Mouse (Mus musculus): Measurements from ENCODE around the gene Kifc3. TPM values are rescaled to one million over a fixed set of nuclear protein-coding genes. Genes with fewer than 3 reads are reported as not detected.

Gene Kifc3
- polyA plus RNA-seq, 1 experiment from 2014 or later: 9.3 TPM

DNA sequence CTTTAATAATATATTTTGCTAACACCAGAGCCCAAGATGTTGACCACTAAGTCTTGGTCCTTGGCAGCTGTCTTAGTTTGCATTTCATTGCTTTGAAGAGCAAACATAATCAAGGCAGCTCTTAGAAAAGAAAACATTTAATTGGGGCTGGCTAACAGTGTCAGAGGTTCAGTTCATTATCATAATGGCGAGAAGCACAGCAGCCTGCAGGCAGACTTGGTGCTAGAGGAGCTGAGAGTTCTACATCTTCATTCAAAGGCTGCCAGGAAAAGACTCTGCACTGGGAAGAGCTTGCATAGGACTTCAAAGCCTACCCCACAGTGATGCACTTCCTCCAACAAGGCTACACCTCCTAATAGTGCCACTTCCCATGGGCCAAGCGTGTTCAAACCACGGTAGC lies 45.5 kb downstream of the Kifc3 start:
- peaks cover 4 to 6% of the 10 kb centered on the region in 2 experiments; a peak in 3 of 4 replicates for H3K4me1 ChIP-seq (ENCODE audit: control insufficient read depth in 2 of 2, insufficient read depth in 2 of 2, low read length in 2 of 2)
- H3K4me2 ChIP-seq (ENCODE audit: low read length): no peak overlapping the region
- H3K9ac ChIP-seq (ENCODE audit: low read length): no peak overlapping the region
- no peaks in the 10 kb centered on the region for H3K36me3 ChIP-seq (ENCODE audit: control insufficient read depth, insufficient read depth, low read length)
- WGBS: 71% methylated on average over 3 of the region's 3 CpGs
- no peaks in the 10 kb centered on the region for H3K9me3 ChIP-seq (ENCODE audit: control insufficient read depth, low read length)
- no peaks in the 10 kb centered on the region for H3K27me3 ChIP-seq (ENCODE audit: control insufficient read depth, insufficient read depth, low read length)
- no peak overlapping the region for H3K4me3 ChIP-seq (ENCODE audit: control insufficient read depth in 1 of 2, insufficient read depth in 1 of 2, low read depth in 1 of 2, low read length in 2 of 2)
- no peak overlapping the region for H3K27ac ChIP-seq (replicated peaks in 1 of 2; ENCODE audit: control insufficient read depth in 1 of 2, insufficient read depth in 1 of 2, low read depth in 2 of 2, low read length in 2 of 2)
- no peak for ATAC-seq (ENCODE audit: insufficient number of reproducible peaks, insufficient read depth, low FRiP score, low read depth)

DNA sequence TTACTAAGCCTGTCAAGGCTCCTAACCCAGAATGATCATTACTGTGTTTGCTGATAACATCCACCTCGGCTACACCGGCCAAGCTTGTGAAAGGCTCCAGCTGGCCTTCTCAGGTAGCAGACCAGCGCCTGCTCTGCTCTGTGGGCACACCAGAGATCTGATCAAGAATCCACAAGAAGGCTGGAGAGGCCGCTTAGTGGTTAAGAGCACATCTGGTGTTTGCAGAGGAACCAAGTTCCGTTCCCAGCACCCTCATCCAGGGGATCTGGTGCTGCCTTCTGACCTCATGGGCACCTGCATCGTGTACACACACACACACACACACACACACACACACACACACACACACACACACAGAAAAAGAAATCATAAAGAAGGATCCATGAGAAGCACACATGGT lies 46.5 kb downstream of the Kifc3 start:
- no peak overlapping the region for H3K27ac ChIP-seq (replicated peaks in 1 of 2; ENCODE audit: control insufficient read depth in 1 of 2, insufficient read depth in 1 of 2, low read depth in 2 of 2, low read length in 2 of 2)
- no peaks in the 10 kb centered on the region for H3K9me3 ChIP-seq (ENCODE audit: control insufficient read depth, low read length)
- H3K4me1 ChIP-seq (ENCODE audit: control insufficient read depth in 2 of 2, insufficient read depth in 2 of 2, low read length in 2 of 2): peaks cover 4 to 6% of the 10 kb centered on the region in 2 experiments; a peak in 3 of 4 replicates
- WGBS: 68% methylated on average over 6 of the region's 6 CpGs
- H3K27me3 ChIP-seq (ENCODE audit: control insufficient read depth, insufficient read depth, low read length): no peaks in the 10 kb centered on the region
- ATAC-seq (ENCODE audit: insufficient number of reproducible peaks, insufficient read depth, low FRiP score, low read depth): no peak
- no peaks in the 10 kb centered on the region for H3K36me3 ChIP-seq (ENCODE audit: control insufficient read depth, insufficient read depth, low read length)
- H3K4me2 ChIP-seq (ENCODE audit: low read length): no peak overlapping the region
- no peak overlapping the region for H3K4me3 ChIP-seq (ENCODE audit: control insufficient read depth in 1 of 2, insufficient read depth in 1 of 2, low read depth in 1 of 2, low read length in 2 of 2)
- no peak overlapping the region for H3K9ac ChIP-seq (ENCODE audit: low read length)

DNA sequence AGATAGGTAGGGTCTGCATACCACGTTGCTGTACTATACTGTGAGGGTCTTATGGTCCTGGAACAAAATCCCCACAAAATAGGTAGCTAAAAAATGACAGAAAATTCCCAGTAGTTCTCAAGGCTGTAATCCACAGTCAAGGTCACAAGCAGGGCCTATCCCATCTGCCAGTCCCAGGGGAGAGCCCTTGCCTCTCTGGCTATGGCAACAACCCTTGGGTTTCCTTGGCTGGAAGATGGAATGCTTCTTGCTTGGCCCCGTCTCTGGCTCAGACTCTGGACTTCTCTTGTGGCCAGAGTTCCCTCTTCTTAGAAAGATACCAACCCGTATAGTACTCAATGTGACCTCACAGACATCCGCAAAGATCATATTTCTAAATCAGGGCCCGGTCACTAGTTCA lies 47.3 kb downstream of the Kifc3 start:
- no peaks in the 10 kb centered on the region for H3K9me3 ChIP-seq (ENCODE audit: control insufficient read depth, low read length)
- no peak overlapping the region for H3K27ac ChIP-seq (replicated peaks in 1 of 2; ENCODE audit: control insufficient read depth in 1 of 2, insufficient read depth in 1 of 2, low read depth in 2 of 2, low read length in 2 of 2)
- H3K4me2 ChIP-seq (ENCODE audit: low read length): no peak overlapping the region
- ATAC-seq (ENCODE audit: insufficient number of reproducible peaks, insufficient read depth, low FRiP score, low read depth): no peak
- H3K9ac ChIP-seq (ENCODE audit: low read length): no peak overlapping the region
- H3K4me3 ChIP-seq (ENCODE audit: control insufficient read depth in 1 of 2, insufficient read depth in 1 of 2, low read depth in 1 of 2, low read length in 2 of 2): no peak overlapping the region
- H3K4me1 ChIP-seq (ENCODE audit: control insufficient read depth in 2 of 2, insufficient read depth in 2 of 2, low read length in 2 of 2): peaks cover 4 to 6% of the 10 kb centered on the region in 2 experiments; a peak in 3 of 4 replicates
- WGBS: 83% methylated on average over 5 of the region's 5 CpGs
- H3K27me3 ChIP-seq (ENCODE audit: control insufficient read depth, insufficient read depth, low read length): no peaks in the 10 kb centered on the region
- no peaks in the 10 kb centered on the region for H3K36me3 ChIP-seq (ENCODE audit: control insufficient read depth, insufficient read depth, low read length)

DNA sequence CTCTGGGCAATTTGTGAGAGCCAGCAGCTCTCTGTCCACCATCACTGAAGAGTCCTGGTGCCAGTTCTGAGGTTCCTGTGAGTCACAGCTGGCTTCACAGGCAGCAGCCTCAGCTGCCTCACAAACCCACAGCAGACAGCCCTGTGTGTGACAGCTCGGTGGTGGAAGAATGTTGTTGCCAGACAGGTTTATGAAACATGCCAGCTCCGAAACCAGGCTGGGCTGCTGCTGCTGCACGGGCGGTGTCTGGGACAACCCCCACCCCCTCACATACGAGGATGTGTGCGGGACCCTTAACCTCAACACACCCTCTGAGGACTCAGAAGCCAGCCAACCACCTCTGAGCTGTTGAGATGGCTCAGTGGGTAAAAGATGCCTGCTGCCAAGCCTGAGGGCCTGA lies 48.0 kb downstream of the Kifc3 start:
- H3K4me1 ChIP-seq (ENCODE audit: control insufficient read depth in 2 of 2, insufficient read depth in 2 of 2, low read length in 2 of 2): peaks cover 4 to 6% of the 10 kb centered on the region in 2 experiments; a peak in 3 of 4 replicates
- 50% methylated on average over 6 of the region's 6 CpGs for WGBS
- H3K4me3 ChIP-seq (ENCODE audit: control insufficient read depth in 1 of 2, insufficient read depth in 1 of 2, low read depth in 1 of 2, low read length in 2 of 2): no peak overlapping the region
- H3K27me3 ChIP-seq (ENCODE audit: control insufficient read depth, insufficient read depth, low read length): no peaks in the 10 kb centered on the region
- no peak for ATAC-seq (ENCODE audit: insufficient number of reproducible peaks, insufficient read depth, low FRiP score, low read depth)
- no peaks in the 10 kb centered on the region for H3K9me3 ChIP-seq (ENCODE audit: control insufficient read depth, low read length)
- H3K4me2 ChIP-seq (ENCODE audit: low read length): no peak overlapping the region
- H3K36me3 ChIP-seq (ENCODE audit: control insufficient read depth, insufficient read depth, low read length): no peaks in the 10 kb centered on the region
- H3K9ac ChIP-seq (ENCODE audit: low read length): no peak overlapping the region
- H3K27ac ChIP-seq (replicated peaks in 1 of 2; ENCODE audit: control insufficient read depth in 1 of 2, insufficient read depth in 1 of 2, low read depth in 2 of 2, low read length in 2 of 2): no peak overlapping the region

DNA sequence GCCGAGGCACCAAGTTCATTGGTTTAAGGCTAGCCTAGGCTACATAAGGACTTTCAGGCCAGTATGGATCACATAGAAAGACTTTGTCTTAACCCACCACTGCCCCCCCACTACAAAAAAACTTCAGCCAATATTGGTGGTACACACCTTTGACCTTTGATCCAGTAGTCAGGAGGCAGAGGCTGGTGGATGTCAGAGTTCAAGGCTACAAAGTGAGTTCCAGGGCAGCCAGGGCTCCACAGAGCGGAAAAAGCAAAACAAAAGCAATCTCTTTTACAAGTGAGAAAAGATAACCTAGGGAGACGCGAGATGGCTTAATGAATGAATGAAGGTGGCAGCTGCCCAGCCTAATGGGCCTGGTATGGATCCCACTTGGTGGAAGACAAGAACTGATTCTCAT lies 48.6 kb downstream of the Kifc3 start:
- H3K4me1 ChIP-seq (ENCODE audit: control insufficient read depth in 2 of 2, insufficient read depth in 2 of 2, low read length in 2 of 2): peaks cover 4 to 6% of the 10 kb centered on the region in 2 experiments; a peak in 3 of 4 replicates
- ATAC-seq (ENCODE audit: insufficient number of reproducible peaks, insufficient read depth, low FRiP score, low read depth): no peak
- H3K9ac ChIP-seq (ENCODE audit: low read length): no peak overlapping the region
- no peak overlapping the region for H3K4me3 ChIP-seq (ENCODE audit: control insufficient read depth in 1 of 2, insufficient read depth in 1 of 2, low read depth in 1 of 2, low read length in 2 of 2)
- WGBS: 61% methylated on average over 4 of the region's 4 CpGs
- no peaks in the 10 kb centered on the region for H3K9me3 ChIP-seq (ENCODE audit: control insufficient read depth, low read length)
- no peak overlapping the region for H3K27ac ChIP-seq (replicated peaks in 1 of 2; ENCODE audit: control insufficient read depth in 1 of 2, insufficient read depth in 1 of 2, low read depth in 2 of 2, low read length in 2 of 2)
- H3K4me2 ChIP-seq (ENCODE audit: low read length): no peak overlapping the region
- H3K27me3 ChIP-seq (ENCODE audit: control insufficient read depth, insufficient read depth, low read length): no peaks in the 10 kb centered on the region
- H3K36me3 ChIP-seq (ENCODE audit: control insufficient read depth, insufficient read depth, low read length): no peaks in the 10 kb centered on the region

DNA sequence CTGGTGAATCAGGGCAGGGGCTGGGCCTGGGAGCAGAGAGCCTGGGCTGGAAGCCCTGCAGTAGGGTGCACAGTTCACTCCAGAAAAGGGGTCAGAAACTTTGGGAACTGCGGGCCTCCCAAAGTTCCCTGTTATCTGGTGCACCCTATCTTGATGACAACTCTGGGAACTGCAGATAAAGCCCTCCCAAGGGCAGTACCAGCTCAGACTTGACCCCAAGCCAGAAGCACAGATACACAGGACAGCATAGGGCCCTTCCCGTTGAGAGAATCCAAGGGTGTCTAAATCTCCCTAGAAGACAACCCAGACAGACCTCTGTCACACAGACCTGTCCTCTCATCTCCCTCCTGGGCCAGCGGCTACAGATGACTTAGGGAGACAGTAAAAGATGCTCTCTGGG lies 52.0 kb downstream of the Kifc3 start:
- Histone ChIP-seq H3K27me3 (ENCODE audit: control insufficient read depth, insufficient read depth, low read length) (no peaks in the 10 kb centered on the region), H3K27ac (replicated peaks in 1 of 2; ENCODE audit: control insufficient read depth in 1 of 2, insufficient read depth in 1 of 2, low read depth in 2 of 2, low read length in 2 of 2) (no peak overlapping the region), H3K9ac (ENCODE audit: low read length) (no peak overlapping the region), H3K4me3 (ENCODE audit: control insufficient read depth in 1 of 2, insufficient read depth in 1 of 2, low read depth in 1 of 2, low read length in 2 of 2) (no peak overlapping the region), H3K4me1 (ENCODE audit: control insufficient read depth in 2 of 2, insufficient read depth in 2 of 2, low read length in 2 of 2) (peaks cover 4 to 9% of the 10 kb centered on the region in 2 experiments; a peak in 3 of 4 replicates), H3K36me3 (ENCODE audit: control insufficient read depth, insufficient read depth, low read length) (no peaks in the 10 kb centered on the region), H3K4me2 (ENCODE audit: low read length) (no peak overlapping the region), H3K9me3 (ENCODE audit: control insufficient read depth, low read length) (no peaks in the 10 kb centered on the region)
- ATAC-seq (ENCODE audit: insufficient number of reproducible peaks, insufficient read depth, low FRiP score, low read depth): no peak
- 59% methylated on average over 3 of the region's 3 CpGs for WGBS

DNA sequence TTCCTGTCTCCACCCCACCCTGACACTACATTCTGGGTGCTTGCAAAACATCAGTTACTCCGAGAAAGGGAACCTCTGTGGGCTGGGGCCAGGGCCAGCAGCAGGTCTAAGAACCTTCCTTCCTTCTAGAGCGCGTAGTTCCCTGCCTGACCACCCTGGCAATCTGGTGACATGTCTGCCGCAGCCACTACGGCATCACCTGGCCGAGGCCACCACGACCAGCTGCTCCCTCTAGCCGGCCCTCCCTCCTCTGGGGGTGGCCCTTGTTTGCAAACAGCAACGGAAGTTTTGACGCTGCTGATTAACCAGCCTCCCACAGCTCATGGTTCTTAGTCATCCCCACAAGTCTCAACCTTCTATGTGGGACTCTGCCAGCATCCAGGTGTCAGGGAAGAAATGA lies 53.2 kb downstream of the Kifc3 start:
- no peak overlapping the region for H3K4me3 ChIP-seq (ENCODE audit: control insufficient read depth in 1 of 2, insufficient read depth in 1 of 2, low read depth in 1 of 2, low read length in 2 of 2)
- H3K4me1 ChIP-seq (ENCODE audit: control insufficient read depth in 2 of 2, insufficient read depth in 2 of 2, low read length in 2 of 2): peaks cover 3 to 4% of the 10 kb centered on the region in 2 experiments; a peak in 3 of 4 replicates
- H3K9me3 ChIP-seq (ENCODE audit: control insufficient read depth, low read length): no peaks in the 10 kb centered on the region
- H3K27me3 ChIP-seq (ENCODE audit: control insufficient read depth, insufficient read depth, low read length): no peaks in the 10 kb centered on the region
- no peak for ATAC-seq (ENCODE audit: insufficient number of reproducible peaks, insufficient read depth, low FRiP score, low read depth)
- no peak overlapping the region for H3K9ac ChIP-seq (ENCODE audit: low read length)
- H3K36me3 ChIP-seq (ENCODE audit: control insufficient read depth, insufficient read depth, low read length): no peaks in the 10 kb centered on the region
- no peak overlapping the region for H3K4me2 ChIP-seq (ENCODE audit: low read length)
- 46% methylated on average over 10 of the region's 10 CpGs for WGBS
- H3K27ac ChIP-seq (replicated peaks in 1 of 2; ENCODE audit: control insufficient read depth in 1 of 2, insufficient read depth in 1 of 2, low read depth in 2 of 2, low read length in 2 of 2): no peak overlapping the region

DNA sequence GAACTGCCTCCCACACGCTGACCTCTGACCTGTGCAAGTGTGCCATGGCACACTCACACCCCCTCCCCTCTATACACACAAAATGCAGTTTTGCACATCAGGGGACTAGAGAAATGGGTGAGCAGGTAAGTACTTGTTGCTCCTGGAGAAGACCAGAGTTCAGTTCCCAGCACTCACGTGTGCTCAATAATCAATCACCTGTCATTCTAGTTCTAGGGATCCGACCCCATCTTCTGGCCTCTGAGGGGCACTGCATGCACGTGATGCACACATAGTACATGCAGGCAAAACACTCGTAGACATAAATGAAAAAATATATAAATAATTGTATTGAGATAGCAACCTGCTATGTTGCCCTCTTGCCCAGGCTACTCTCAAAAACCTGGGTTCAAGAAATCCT lies 55.8 kb downstream of the Kifc3 start:
- H3K9ac ChIP-seq (ENCODE audit: low read length): no peak overlapping the region
- H3K4me2 ChIP-seq (ENCODE audit: low read length): no peak overlapping the region
- no peaks in the 10 kb centered on the region for H3K27me3 ChIP-seq (ENCODE audit: control insufficient read depth, insufficient read depth, low read length)
- H3K4me1 ChIP-seq (ENCODE audit: control insufficient read depth in 2 of 2, insufficient read depth in 2 of 2, low read length in 2 of 2): peaks cover 18 to 23% of the 10 kb centered on the region in 2 experiments
- H3K9me3 ChIP-seq (ENCODE audit: control insufficient read depth, low read length): no peaks in the 10 kb centered on the region
- H3K36me3 ChIP-seq (ENCODE audit: control insufficient read depth, insufficient read depth, low read length): no peaks in the 10 kb centered on the region
- 82% methylated on average over 5 of the region's 5 CpGs for WGBS
- H3K4me3 ChIP-seq (ENCODE audit: control insufficient read depth in 1 of 2, insufficient read depth in 1 of 2, low read depth in 1 of 2, low read length in 2 of 2): no peak overlapping the region
- no peak for ATAC-seq (ENCODE audit: insufficient number of reproducible peaks, insufficient read depth, low FRiP score, low read depth)
- no peak overlapping the region for H3K27ac ChIP-seq (replicated peaks in 1 of 2; ENCODE audit: control insufficient read depth in 1 of 2, insufficient read depth in 1 of 2, low read depth in 2 of 2, low read length in 2 of 2)

Measured in heart, embryonic 14.5 days (tissue).